ENCODE assay signal across 19 mouse cellular contexts in the genomic region with DNA sequence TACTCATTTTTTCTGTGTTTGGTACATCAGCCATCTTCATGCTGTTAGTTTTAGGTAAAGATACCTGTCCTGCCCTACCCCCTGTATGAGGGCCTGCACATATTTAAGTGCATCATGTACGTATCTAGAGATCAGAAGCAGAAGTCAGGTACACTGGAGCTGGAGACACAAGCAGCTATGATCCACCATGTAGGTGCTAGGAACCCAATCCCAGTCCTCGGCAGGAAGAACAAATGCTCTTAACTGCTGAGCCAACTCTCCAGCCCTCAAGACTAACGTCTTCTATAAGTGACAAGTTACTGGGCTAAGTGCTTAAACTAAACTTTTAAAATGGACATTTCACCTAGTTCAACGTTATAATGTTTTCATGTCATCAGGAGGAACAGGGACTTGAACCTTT. TPM values are rescaled to one million over a fixed set of nuclear protein-coding genes. Genes with fewer than 3 reads are reported as not detected.
"Had no signal": no experiment of that assay in that cellular context is flagged by ENCODE, and none has a peak within 500 bp of the region (broad histone marks: within the 10 kb centered on the region; RNA-seq: fewer than 3 reads in every experiment).

No protein-coding gene starts in this region.

- H3K9ac ChIP-seq: limb, embryonic 15.5 days; lung, embryonic 15.5 days; neural tube, embryonic 12.5 days had no signal

- H3K4me2 ChIP-seq: limb, embryonic 15.5 days; lung, embryonic 15.5 days; neural tube, embryonic 12.5 days had no signal

- DNase-seq: kidney, adult 8-10 months; kidney, postnatal 25 days; lung, postnatal 14 days; midbrain, embryonic 14.5 days; retina, postnatal 1 day; right cerebral cortex, postnatal 4 days; spleen, adult 18-20 months; thymus, postnatal 4 days had no signal

- H3K27me3 ChIP-seq: limb, embryonic 15.5 days; lung, embryonic 15.5 days; neural tube, embryonic 12.5 days had no signal

- H3K27ac ChIP-seq: limb, embryonic 15.5 days; lung, embryonic 15.5 days; macrophage; neural tube, embryonic 12.5 days had no signal

- H3K36me3 ChIP-seq: neural tube, embryonic 12.5 days had no signal

- H3K4me3 ChIP-seq: limb, embryonic 15.5 days; lung, embryonic 15.5 days; neural tube, embryonic 12.5 days had no signal

- H3K9me3 ChIP-seq: limb, embryonic 15.5 days; lung, embryonic 15.5 days; neural tube, embryonic 12.5 days had no signal

RNA-seq across cellular contexts. Expression of a gene that starts 25.6 kb away (rescaled TPM):
- total RNA-seq: layer of hippocampus, postnatal 25 days; left cerebral cortex, adult 8-10 months; left cerebral cortex, postnatal 25 days; monocyte, adult 5-6 weeks had no signal
- polyA plus RNA-seq: kidney, embryonic 16.5 days; limb, embryonic 11.5 days; limb, embryonic 15.5 days; lung, embryonic 15.5 days; macrophage; midbrain, embryonic 14.5 days; neural tube, embryonic 12.5 days; stomach, embryonic 14.5 days had no signal
